Mouse (Mus musculus) natural killer cell, adult 2 months (primary cell): Measurements from ENCODE around the gene Ptpre.
A peak's percentile ranks its signal among the peaks of the same experiment; 100 is the strongest.

ENCODE experiments used
- DNase-seq, 2 experiments: peaks; one replicate each; pipeline ENCODE4 v3.0.0; 2022; ENCODE audit warnings: low spot score in 2 of 2

Ptpre gene

GRCm38 (mm10) chr7:135576329-135576728 is 39.0 kb downstream of the Ptpre start:
- no peak for DNase-seq

DNA sequence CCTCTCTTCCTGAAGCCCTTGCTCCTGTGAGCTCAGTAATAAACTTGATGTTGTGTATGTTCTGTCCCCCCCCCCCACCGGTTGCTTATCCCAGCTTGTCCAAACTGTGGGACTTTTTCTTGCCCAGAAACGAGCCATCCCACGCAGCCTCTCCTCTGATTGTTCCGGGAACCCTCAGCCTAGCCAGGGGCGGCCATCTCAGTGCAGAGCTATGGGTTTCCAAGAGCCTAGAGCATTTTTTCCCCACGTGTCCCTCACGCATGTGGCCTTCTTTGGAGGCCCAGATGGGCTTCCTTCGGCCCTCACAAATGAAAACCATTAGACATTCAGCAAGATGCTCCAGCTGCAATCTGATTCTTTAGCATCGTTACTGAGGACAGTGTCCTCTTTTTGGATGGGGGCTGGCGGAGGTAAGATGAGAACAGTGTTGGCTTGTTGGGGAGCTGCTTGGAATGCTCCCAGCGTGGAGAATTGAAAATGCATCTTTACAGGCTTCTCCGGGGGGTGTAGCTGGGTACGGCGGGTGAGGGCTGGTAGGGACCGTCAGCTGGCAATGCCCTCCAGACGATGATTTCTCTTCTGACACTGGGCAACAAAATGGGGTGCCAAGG is 41.5 kb downstream of the Ptpre start:
- DNase-seq: no peak

- DNase-seq: peak; percentile 47 to 67
Observed at GRCm38 (mm10) chr7:135580306-135581091, 43.2 kb downstream of the Ptpre start.

DNA sequence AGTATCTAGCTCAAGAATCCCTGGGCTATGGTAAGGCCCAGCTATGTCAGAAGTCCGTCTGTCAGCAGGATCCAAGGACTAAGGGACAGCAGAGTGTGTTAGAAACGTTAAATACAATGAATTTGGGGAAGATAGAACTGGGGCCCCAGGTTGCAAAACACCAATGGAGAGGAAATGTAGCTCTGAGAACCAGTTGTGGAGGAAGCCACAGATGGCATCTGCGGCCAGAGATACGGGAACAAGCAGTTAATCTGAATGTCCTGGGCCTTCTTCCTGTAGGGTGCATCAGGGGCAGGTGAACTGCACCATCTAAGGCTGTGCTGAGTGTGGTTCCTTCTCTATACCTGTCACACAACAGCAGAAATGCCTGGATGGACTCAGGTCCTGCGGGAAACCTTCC is 43.8 kb downstream of the Ptpre start:
- no peak for DNase-seq

- DNase-seq: no peak
Observed at GRCm38 (mm10) chr7:135585125-135585687, 47.9 kb downstream of the Ptpre start.

DNA sequence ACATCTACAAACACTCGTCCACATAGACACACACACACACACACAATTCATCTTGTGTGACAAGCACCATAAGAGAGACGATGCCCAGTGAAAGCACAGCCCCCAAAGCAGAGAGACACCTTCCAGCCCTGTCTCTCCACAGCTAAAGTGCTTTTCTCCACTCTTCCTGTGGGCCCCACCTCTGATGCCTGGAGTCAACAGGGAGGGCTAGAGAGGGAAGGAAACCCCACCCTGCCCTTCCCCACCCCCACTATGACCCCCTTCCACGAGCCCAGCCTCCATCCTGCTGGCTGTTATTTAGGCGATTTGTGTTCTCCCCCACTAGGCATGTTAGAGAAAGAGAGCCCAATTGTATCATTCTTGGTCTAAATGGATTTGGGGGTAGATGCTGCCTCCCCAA is 49.1 kb downstream of the Ptpre start:
- DNase-seq: no peak

- no peak for DNase-seq
Observed at GRCm38 (mm10) chr7:135587821-135588575, 50.7 kb downstream of the Ptpre start.

GRCm38 (mm10) chr7:135588620-135589309 is 51.5 kb downstream of the Ptpre start:
- peak; percentile 71 to 85 for DNase-seq

- peak; percentile 52 to 69 for DNase-seq
Observed at GRCm38 (mm10) chr7:135591461-135591860, 54.2 kb downstream of the Ptpre start.

DNA sequence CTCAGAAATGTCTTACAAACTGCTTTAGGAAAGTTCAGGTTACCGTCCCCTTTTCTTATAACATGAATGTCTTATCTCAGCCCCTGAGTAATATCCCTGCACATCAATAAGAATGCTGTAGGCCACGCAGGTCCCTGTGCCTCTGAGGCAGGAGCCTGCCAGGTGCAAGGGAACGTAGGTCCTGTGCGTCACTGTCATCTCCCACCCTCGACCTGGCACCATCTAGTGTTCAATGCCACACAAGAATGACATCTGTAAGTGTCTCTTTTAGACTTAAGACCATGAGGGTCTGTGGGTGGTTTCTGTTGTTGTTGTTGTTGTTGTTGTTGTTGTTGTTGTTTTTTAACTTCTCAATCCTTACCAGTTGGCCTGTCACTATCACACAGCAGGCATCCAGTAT is 56.0 kb downstream of the Ptpre start:
- no peak for DNase-seq

- no peak for DNase-seq
Observed at GRCm38 (mm10) chr7:135593825-135594224, 56.5 kb downstream of the Ptpre start.

DNA sequence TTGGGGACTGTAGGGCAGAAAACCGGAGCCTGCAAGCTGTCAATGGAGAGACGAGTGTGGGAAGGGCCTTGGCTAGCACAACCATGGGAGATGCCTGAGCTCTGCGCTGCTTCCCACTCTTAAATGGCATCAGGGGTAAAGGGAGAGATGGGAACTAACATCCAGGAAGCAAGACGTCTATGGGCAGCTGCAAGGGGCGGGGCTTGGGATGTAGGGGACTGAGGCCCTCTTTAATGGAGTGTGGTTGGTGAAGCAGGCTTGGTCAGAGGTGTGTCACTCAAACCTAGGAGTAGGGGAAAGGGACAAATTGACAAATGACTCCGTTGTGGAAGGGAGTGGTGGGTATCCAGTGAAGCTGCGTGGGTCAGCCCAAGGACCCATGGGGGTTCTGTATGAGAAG is 57.4 kb downstream of the Ptpre start:
- no peak for DNase-seq

DNA sequence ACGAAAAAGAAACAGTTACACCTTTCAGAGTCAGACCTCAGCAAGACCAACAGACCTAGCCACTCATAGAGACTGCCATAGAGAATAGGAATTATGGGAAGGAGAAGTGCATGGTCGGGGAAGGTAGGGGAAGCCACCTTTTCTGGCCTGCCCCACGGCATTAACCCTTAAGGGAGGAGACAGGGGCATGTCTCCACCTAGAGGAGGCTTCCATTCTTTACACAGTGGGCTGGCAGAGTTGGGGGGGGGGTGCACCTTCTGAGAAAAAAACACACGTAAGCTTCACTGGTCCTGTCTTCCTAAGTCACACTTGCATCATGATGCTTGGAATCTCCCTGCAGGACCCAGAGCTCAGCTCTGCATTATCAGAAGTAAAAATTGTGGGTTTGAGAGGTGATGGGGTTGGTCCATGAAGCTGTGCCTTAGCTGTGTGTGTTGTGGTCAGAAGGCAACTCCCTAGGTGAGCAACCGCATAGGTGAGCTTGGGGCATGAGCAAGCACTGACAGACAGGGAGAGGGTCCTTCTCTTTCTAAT is 58.4 kb downstream of the Ptpre start:
- DNase-seq: no peak

- no peak for DNase-seq
Observed at GRCm38 (mm10) chr7:135597006-135597405, 59.7 kb downstream of the Ptpre start.

DNA sequence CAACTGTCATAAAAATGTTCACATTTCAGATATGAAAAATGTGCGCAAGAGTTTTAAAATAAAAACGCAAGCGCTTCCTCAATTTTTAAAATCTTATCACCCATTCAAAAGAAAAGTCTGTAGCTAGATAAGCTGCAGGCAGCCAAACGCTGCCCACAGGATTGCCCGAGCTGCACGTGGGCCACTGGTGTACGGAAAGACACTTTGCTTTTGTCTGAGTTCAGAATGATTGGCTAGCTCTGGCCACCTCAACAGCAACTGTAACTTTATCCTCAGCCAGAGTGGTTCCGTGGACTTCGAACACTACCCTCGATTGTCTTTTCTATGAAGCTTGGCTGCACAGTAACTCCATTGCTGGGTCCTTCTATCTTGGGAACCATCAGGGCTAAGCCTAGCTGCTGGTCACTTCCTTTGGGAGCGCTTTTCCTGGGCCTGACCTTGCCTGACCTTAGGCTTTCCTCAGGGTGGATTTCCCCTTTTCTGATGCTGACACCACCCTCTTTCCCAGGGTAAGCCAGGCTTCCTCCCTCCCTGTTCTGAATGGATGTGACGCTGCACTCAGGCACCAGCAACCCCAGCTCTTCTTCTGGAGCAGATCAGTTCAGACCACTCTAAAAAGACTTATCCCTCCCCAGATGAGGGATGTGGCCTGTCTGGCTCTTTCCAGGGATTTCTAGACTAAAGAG is 60.5 kb downstream of the Ptpre start:
- no peak for DNase-seq

DNA sequence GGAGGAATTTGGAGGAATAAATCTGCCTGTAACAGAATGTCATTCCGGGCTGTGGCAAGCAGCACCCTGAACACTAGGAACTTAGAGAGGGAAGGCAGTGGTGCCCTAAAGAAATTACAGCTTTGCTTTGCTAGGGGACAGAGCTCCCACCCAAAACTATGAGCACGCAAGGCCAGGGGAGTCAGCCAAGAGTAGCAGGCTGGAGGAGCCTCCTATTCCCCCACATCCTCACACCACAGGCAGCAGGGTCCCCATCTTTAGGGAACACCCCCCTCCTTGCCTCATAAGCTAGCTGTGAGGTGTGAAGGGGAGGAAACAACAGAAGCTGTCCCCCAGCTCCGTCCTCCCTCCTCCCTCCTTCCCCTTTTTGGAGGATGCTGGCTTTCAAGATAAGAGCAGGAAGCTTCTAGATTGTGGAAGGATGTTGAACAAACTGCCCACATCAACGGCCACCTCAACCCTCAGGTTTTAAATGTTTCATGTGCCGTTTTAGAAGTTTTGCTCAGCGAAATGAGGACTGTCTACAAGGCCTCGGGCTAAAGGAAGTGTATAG is 61.1 kb downstream of the Ptpre start:
- peak; percentile 27 to 44 for DNase-seq

DNA sequence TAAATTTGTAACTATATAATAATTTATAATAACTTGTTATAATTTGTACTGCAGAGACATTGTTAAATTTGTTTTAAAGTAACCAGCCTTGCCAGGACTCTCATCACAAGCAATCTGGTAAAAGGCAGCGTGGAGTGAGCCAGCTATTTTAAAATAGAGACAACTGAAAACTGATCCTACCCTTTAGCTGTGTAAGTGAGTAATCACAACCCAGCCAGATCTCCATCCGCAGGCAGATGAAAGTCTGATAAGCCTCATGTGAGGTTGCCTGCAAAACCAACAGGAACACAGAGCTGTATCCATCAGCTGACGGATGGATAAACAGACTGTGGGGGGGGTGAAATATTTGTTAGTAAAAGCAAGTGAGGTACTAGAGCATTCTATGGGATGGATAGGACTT is 62.8 kb downstream of the Ptpre start:
- DNase-seq: no peak

- no peak for DNase-seq
Observed at GRCm38 (mm10) chr7:135601607-135602006, 64.3 kb downstream of the Ptpre start.

DNA sequence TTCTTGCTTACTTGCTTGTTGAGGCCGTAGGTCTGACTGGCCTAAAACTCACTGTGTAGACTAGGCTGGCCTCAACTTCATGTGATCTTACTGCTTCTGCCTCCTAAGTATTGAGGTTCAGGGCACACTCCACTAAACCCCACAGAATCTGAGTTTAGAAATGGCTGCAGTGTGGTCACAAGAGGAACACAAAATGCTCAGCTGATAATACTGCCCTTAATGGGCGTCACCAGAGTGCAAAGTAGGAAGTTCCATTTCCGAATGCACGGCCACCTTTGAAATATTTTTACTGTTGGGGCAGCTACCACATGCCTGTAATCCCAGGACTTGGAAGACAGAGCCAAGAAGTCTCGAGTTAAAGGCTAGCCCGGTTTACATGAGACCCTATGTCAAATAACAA is 65.0 kb downstream of the Ptpre start:
- no peak for DNase-seq

DNA sequence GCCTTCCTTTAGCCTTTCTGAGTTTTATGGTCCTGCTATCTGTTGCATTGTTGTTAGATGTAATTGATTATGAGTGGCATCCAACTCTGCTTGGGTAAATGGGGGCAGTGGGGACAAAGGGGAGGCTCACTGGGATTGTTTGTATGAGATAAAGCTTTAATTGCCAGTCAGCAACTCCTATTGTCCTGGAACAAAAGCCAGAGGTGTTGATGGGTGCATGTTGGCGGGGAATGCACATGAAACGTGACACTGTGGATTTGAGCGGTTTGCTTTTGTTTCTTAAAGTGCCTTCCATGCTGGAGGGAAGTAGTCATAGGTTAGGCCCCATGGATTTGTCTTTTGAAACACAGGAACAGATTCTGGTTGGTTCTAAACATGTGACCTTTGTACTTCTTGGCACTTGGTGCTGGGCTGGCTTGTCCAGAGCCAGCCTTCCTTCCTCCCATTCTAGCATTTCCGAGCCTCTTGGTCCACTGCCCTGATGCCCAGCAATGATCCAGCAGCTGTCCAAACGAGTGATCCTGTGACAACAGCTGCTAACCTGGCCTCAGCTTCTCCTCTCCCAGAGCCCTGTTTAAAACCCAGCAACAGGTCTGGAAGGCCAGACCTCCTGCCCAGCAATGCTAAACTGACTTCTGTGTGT is 65.7 kb downstream of the Ptpre start:
- DNase-seq: no peak
